25 mouse cellular contexts compared by ENCODE assay signal in genomic region chr17:94254801-94255200, GRCm38 (mm10).
A peak's percentile ranks its signal among the peaks of the same experiment; 100 is the strongest.
DNase-seq lines count a peak whose midpoint lies in the region.
"Had no signal": no experiment of that assay in that cellular context is flagged by ENCODE, and none has a peak within 500 bp of the region (broad histone marks: within the 10 kb centered on the region; RNA-seq: fewer than 3 reads in every experiment).

No protein-coding gene starts in this region.

- H3K36me3 ChIP-seq in limb, embryonic 10.5 days: no peaks in the 10 kb centered on the region
- H3K36me3 ChIP-seq: heart, embryonic 12.5 days; hindbrain, embryonic 13.5 days; limb, embryonic 12.5 days; liver, embryonic 15.5 days; neural tube, embryonic 12.5 days had no signal

- no peaks in the 10 kb centered on the region for H3K9me3 ChIP-seq in limb, embryonic 10.5 days (replicated peaks)
- H3K9me3 ChIP-seq: heart, embryonic 12.5 days; hindbrain, embryonic 13.5 days; limb, embryonic 12.5 days; liver, embryonic 15.5 days; neural tube, embryonic 12.5 days had no signal

- no peak overlapping the region for H3K4me3 ChIP-seq in limb, embryonic 10.5 days
- H3K4me3 ChIP-seq: erythroblast, embryonic 14.5 days; gastrocnemius, adult 2 months; heart, adult 2 months; heart, embryonic 12.5 days; hindbrain, embryonic 13.5 days; limb, embryonic 12.5 days; liver, embryonic 15.5 days; myocyte; neural tube, embryonic 12.5 days had no signal

- no peaks in the 10 kb centered on the region for H3K27me3 ChIP-seq in limb, embryonic 10.5 days (ENCODE audit: low read depth, poor library complexity, severe bottlenecking)
- H3K27me3 ChIP-seq: heart, embryonic 12.5 days; hindbrain, embryonic 13.5 days; limb, embryonic 12.5 days; liver, embryonic 15.5 days; neural tube, embryonic 12.5 days had no signal

- peak; percentile 55 to 63 for DNase-seq in right cerebral cortex, adult 2 months (ENCODE audit: low spot score in 2 of 2)
- no peak for DNase-seq in right cerebral cortex, postnatal 14 days
- peak; percentile 55 to 72 for DNase-seq in left cerebral cortex, adult 9 months (ENCODE audit: low spot score in 2 of 2)
- peak; percentile 28 for DNase-seq in right cerebral cortex, postnatal 25 days
- DNase-seq in limb, embryonic 10.5 days (ENCODE audit: low spot score): no peak
- no peak for DNase-seq in gastrocnemius, adult 8-10 months (ENCODE audit: low spot score in 2 of 2)
- DNase-seq: adrenal gland, postnatal 25 days; B cell, adult 2 months; cerebellum, adult 2 months; cerebellum, postnatal 14 days; gastrocnemius, adult 2 months; heart, adult 2 months; heart, postnatal 4 days; kidney, adult 8-10 months; kidney, postnatal 14 days; lung, embryonic 14.5 days; lung, postnatal 14 days; thymus, postnatal 4 days had no signal

- H3K27ac ChIP-seq in limb, embryonic 10.5 days: no peak overlapping the region
- H3K27ac ChIP-seq: gastrocnemius, adult 2 months; heart, adult 2 months; hindbrain, embryonic 13.5 days; limb, embryonic 12.5 days; liver, embryonic 15.5 days; neural tube, embryonic 12.5 days had no signal

- 88% methylated on average over 3 of the region's 3 CpGs for WGBS in limb, embryonic 10.5 days

- H3K4me1 ChIP-seq in limb, embryonic 10.5 days: no peaks in the 10 kb centered on the region
- H3K4me1 ChIP-seq: heart, embryonic 12.5 days; hindbrain, embryonic 13.5 days; limb, embryonic 12.5 days; liver, embryonic 15.5 days; neural tube, embryonic 12.5 days had no signal

Comparison
In these comparisons a context has a peak if more than half of its experiments do, and no peak if none do; other contexts are left out.
1. DNase-seq: peak in right cerebral cortex, adult 2 months (2 of 2), left cerebral cortex, adult 9 months (2 of 2) and right cerebral cortex, postnatal 25 days (single experiment); none in right cerebral cortex, postnatal 14 days (single experiment), limb, embryonic 10.5 days (single experiment) and gastrocnemius, adult 8-10 months (0 of 2).